Comparison of ENCODE assay signal across 18 mouse cellular contexts in genomic region chr13:59609885-59610284, GRCm38 (mm10).
"Had no signal": no experiment of that assay in that cellular context is flagged by ENCODE, and none has a peak within 500 bp of the region (broad histone marks: within the 10 kb centered on the region; RNA-seq: fewer than 3 reads in every experiment).

No protein-coding gene starts in this region.

- H3K9ac ChIP-seq: liver, embryonic 13.5 days; neural tube, embryonic 12.5 days; neural tube, embryonic 15.5 days had no signal

- H3K4me3 ChIP-seq: left cerebral cortex, adult 2 months; liver, embryonic 13.5 days; neural tube, embryonic 12.5 days; neural tube, embryonic 15.5 days had no signal

- DNase-seq: kidney, postnatal 36 days; layer of hippocampus, postnatal 36 days; liver, embryonic 13.5 days; lung, adult 2 months; lung, postnatal 14 days; lung, postnatal 4 days; midbrain, embryonic 14.5 days; right cerebral cortex, adult 18-20 months; right cerebral cortex, postnatal 14 days; right cerebral cortex, postnatal 4 days; thymus, adult 2 months; thymus, postnatal 14 days; thymus, postnatal 4 days had no signal

- H3K27me3 ChIP-seq: liver, embryonic 13.5 days; neural tube, embryonic 12.5 days; neural tube, embryonic 15.5 days had no signal

- H3K27ac ChIP-seq: left cerebral cortex, adult 2 months; liver, embryonic 13.5 days; neural tube, embryonic 12.5 days; neural tube, embryonic 15.5 days; stomach, postnatal 0 days had no signal

- H3K4me2 ChIP-seq: liver, embryonic 13.5 days; midbrain, embryonic 11.5 days; neural tube, embryonic 12.5 days; neural tube, embryonic 15.5 days had no signal

- H3K4me1 ChIP-seq: neural tube, embryonic 12.5 days; neural tube, embryonic 15.5 days had no signal

- H3K9me3 ChIP-seq: liver, embryonic 13.5 days; neural tube, embryonic 12.5 days; neural tube, embryonic 15.5 days had no signal
